ENCODE assay signal across 29 mouse cellular contexts in genomic region chr17:47095191-47095590, GRCm38 (mm10).
"Had no signal": no experiment of that assay in that cellular context is flagged by ENCODE, and none has a peak within 500 bp of the region (broad histone marks: within the 10 kb centered on the region; RNA-seq: fewer than 3 reads in every experiment).

No protein-coding gene starts in this region.

- H3K27ac ChIP-seq: heart, adult 2 months; heart, embryonic 10.5 days; heart, embryonic 13.5 days; heart, embryonic 15.5 days; hindbrain, embryonic 10.5 days; hindbrain, embryonic 12.5 days; hindbrain, embryonic 13.5 days; hindbrain, embryonic 14.5 days; hindbrain, embryonic 15.5 days; hindbrain, postnatal 0 days; intestine, embryonic 15.5 days; kidney, embryonic 15.5 days; kidney, postnatal 0 days; layer of hippocampus, adult 2 months had no signal

- H3K27me3 ChIP-seq: heart, embryonic 12.5 days; heart, embryonic 13.5 days; heart, embryonic 15.5 days; hindbrain, embryonic 12.5 days; hindbrain, embryonic 13.5 days; hindbrain, embryonic 15.5 days; intestine, embryonic 15.5 days; kidney, embryonic 15.5 days had no signal

- H3K9ac ChIP-seq: heart, embryonic 12.5 days; heart, embryonic 13.5 days; heart, embryonic 15.5 days; hindbrain, embryonic 12.5 days; hindbrain, embryonic 13.5 days; hindbrain, embryonic 14.5 days; hindbrain, embryonic 15.5 days; intestine, embryonic 15.5 days; kidney, embryonic 15.5 days had no signal

- H3K36me3 ChIP-seq: heart, embryonic 10.5 days; heart, embryonic 12.5 days; heart, embryonic 13.5 days; heart, embryonic 15.5 days; hindbrain, embryonic 10.5 days; hindbrain, embryonic 12.5 days; hindbrain, embryonic 13.5 days; hindbrain, embryonic 15.5 days; intestine, embryonic 15.5 days; kidney, embryonic 15.5 days had no signal

- H3K4me2 ChIP-seq: heart, embryonic 11.5 days; heart, embryonic 12.5 days; heart, embryonic 13.5 days; heart, embryonic 15.5 days; hindbrain, embryonic 12.5 days; hindbrain, embryonic 13.5 days; hindbrain, embryonic 14.5 days; hindbrain, embryonic 15.5 days; intestine, embryonic 15.5 days; kidney, embryonic 15.5 days had no signal

- DNase-seq: heart, adult 2 months; heart, postnatal 10 days; heart, postnatal 14 days; heart, postnatal 36 days; heart, postnatal 4 days; kidney, postnatal 10 days; kidney, postnatal 14 days; kidney, postnatal 4 days; layer of hippocampus, adult 9-11 months; layer of hippocampus, postnatal 36 days had no signal

- ATAC-seq: hindbrain, embryonic 16.5 days; hindbrain, postnatal 0 days; inflammation-experienced regulatory T-cells, adult 6 months; intestine, embryonic 15.5 days; intestine, embryonic 16.5 days; intestine, postnatal 0 days had no signal

- H3K4me3 ChIP-seq: heart, adult 2 months; heart, embryonic 10.5 days; heart, embryonic 12.5 days; heart, embryonic 13.5 days; heart, embryonic 15.5 days; hindbrain, embryonic 10.5 days; hindbrain, embryonic 12.5 days; hindbrain, embryonic 13.5 days; hindbrain, embryonic 15.5 days; intestine, embryonic 15.5 days; kidney, embryonic 15.5 days; layer of hippocampus, adult 2 months had no signal

- H3K4me1 ChIP-seq: heart, embryonic 10.5 days; heart, embryonic 12.5 days; heart, embryonic 13.5 days; heart, embryonic 15.5 days; hindbrain, embryonic 10.5 days; hindbrain, embryonic 12.5 days; hindbrain, embryonic 13.5 days; hindbrain, embryonic 15.5 days; intestine, embryonic 15.5 days; kidney, embryonic 15.5 days had no signal

- H3K9me3 ChIP-seq: heart, embryonic 13.5 days; heart, embryonic 15.5 days; hindbrain, embryonic 15.5 days; intestine, embryonic 15.5 days; kidney, embryonic 15.5 days had no signal
